Mouse (Mus musculus) heart, embryonic 11.5 days (tissue): ENCODE results near the gene Micu2. TPM values are rescaled to one million over a fixed set of nuclear protein-coding genes. Genes with fewer than 3 reads are reported as not detected.
A peak's percentile ranks its signal among the peaks of the same experiment; 100 is the strongest.

Experiments used
- ATAC-seq: fragments of 200-750 bp; cut with Nextera tagmentation; replicated peaks from 2 replicates; pipeline ENCODE4 v1.8.0; 2017; ENCODE audit warnings: moderate library complexity; ENCODE audit not compliant: insufficient number of reproducible peaks, low FRiP score, low TSS enrichment
- H3K27ac ChIP-seq: fragments of 300-500 bp; sonication (generic); 2 replicates; pipeline ENCODE4 v1.5.1; 2014; ENCODE audit warnings: mild to moderate bottlenecking, low read depth, low read length
- H3K27me3 ChIP-seq: fragments of 300-500 bp; sonication (generic); 2 replicates; pipeline ENCODE4 v1.6.1; 2014; ENCODE audit warnings: mild to moderate bottlenecking, low read length, mixed read lengths; ENCODE audit not compliant: control insufficient read depth, insufficient read depth
- H3K36me3 ChIP-seq: fragments of 300-500 bp; sonication (generic); 2 replicates; pipeline ENCODE4 v1.6.1; 2014; ENCODE audit warnings: mild to moderate bottlenecking, low read length, moderate library complexity, mixed read lengths; ENCODE audit not compliant: control insufficient read depth, insufficient read depth
- H3K4me1 ChIP-seq: fragments of 300-500 bp; sonication (generic); 2 replicates; pipeline ENCODE4 v1.6.1; 2014; ENCODE audit warnings: low read length; ENCODE audit not compliant: control insufficient read depth, insufficient read depth
- H3K4me2 ChIP-seq: fragments of 300-500 bp; sonication (generic); 2 replicates; pipeline ENCODE4 v1.6.1; 2014; ENCODE audit warnings: mild to moderate bottlenecking, moderate library complexity
- H3K4me3 ChIP-seq: fragments of 300-500 bp; sonication (generic); 2 replicates; pipeline ENCODE4 v1.5.1; 2014; ENCODE audit warnings: low read depth, low read length
- H3K9ac ChIP-seq: fragments of 300-500 bp; sonication (generic); 2 replicates; pipeline ENCODE4 v1.6.1; 2014; ENCODE audit warnings: mild to moderate bottlenecking, low read depth, low read length, moderate library complexity
- H3K9me3 ChIP-seq: fragments of 300-500 bp; sonication (generic); replicated peaks from 2 replicates; pipeline ENCODE4 v1.6.1; 2016; ENCODE audit warnings: low read length; ENCODE audit not compliant: control insufficient read depth
- WGBS: fragments of 180-500 bp; shearing (Covaris S2); extraction: QIAGEN DNeasy Blood & Tissue Kit; methylation state at CpG from one replicate; pipeline ENCODE4 v1.1.7; 2014; ENCODE audit not compliant: insufficient replicate concordance; 5-methylcytosine and 5-hydroxymethylcytosine counted together
- polyA plus RNA-seq: library from polyadenylated mRNA; unstranded; fragments of >200 nt; fragmentation: Nextera tagmentation; extraction: Ambion mirVana; gene quantifications from 2 replicates; pipeline ENCODE4 v1.2.1, GENCODE M21; 2014

The Micu2 gene
- polyA plus RNA-seq, 1 experiment from 2014 or later: 55.9 TPM

DNA sequence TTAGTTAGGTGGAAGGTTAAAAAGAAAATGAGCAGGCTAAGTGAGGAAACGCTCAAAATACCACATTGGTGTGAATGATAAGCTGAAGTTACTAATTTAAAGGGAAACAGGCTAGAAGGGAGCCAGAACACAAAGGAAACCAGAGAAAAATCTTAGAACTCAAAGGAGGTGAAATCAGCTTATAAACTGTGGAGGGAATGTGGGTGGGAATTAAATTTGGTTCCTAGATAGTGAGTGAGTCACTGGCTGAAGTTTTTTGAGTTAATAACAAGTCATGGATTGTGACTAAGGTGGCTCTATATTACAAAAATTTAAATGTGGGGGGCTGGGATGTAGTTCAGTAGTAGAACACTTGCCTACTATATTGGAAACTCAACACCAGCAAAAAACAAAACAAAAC is 1.6 kb downstream of the Micu2 start:
- no peaks in the 10 kb centered on the region; the same call in 1 of the 2 replicates for H3K9me3 ChIP-seq
- H3K4me2 ChIP-seq: no peak overlapping the region
- no peak for ATAC-seq
- H3K4me3 ChIP-seq: no peak overlapping the region
- H3K36me3 ChIP-seq: no peaks in the 10 kb centered on the region
- H3K9ac ChIP-seq: no peak overlapping the region
- H3K27ac ChIP-seq: no peak overlapping the region
- no peaks in the 10 kb centered on the region for H3K27me3 ChIP-seq
- WGBS: 53% methylated on average over 1 of the region's 1 CpGs
- peaks cover 7% of the 10 kb centered on the region; the same call in 1 of the 2 replicates for H3K4me1 ChIP-seq

GRCm38 (mm10) chr14:57996210-57996609 is 2.9 kb downstream of the Micu2 start:
- Histone ChIP-seq H3K36me3 (no peaks in the 10 kb centered on the region), H3K27ac (no peak overlapping the region), H3K9ac (no peak overlapping the region), H3K4me2 (no peak overlapping the region), H3K27me3 (no peaks in the 10 kb centered on the region), H3K9me3 (no peaks in the 10 kb centered on the region; the same call in 1 of the 2 replicates), H3K4me1 (0 out of 2 replicates have a peak, but pooled peaks cover 7% of the 10 kb centered on the region), H3K4me3 (no peak overlapping the region)
- 87% methylated on average over 3 of the region's 3 CpGs for WGBS
- no peak for ATAC-seq

GRCm38 (mm10) chr14:57991761-57992160 is 7.3 kb downstream of the Micu2 start:
- no peak overlapping the region for H3K27ac ChIP-seq
- H3K4me2 ChIP-seq: no peak overlapping the region
- 0 out of 2 replicates have a peak, but pooled peaks cover 4% of the 10 kb centered on the region for H3K4me1 ChIP-seq
- ATAC-seq: no peak
- no peak overlapping the region for H3K4me3 ChIP-seq
- no peaks in the 10 kb centered on the region; the same call in none of the 2 replicates for H3K9me3 ChIP-seq
- H3K27me3 ChIP-seq: no peaks in the 10 kb centered on the region
- no peak overlapping the region for H3K9ac ChIP-seq
- peaks cover 4% of the 10 kb centered on the region; the same call in 1 of the 2 replicates for H3K36me3 ChIP-seq

DNA sequence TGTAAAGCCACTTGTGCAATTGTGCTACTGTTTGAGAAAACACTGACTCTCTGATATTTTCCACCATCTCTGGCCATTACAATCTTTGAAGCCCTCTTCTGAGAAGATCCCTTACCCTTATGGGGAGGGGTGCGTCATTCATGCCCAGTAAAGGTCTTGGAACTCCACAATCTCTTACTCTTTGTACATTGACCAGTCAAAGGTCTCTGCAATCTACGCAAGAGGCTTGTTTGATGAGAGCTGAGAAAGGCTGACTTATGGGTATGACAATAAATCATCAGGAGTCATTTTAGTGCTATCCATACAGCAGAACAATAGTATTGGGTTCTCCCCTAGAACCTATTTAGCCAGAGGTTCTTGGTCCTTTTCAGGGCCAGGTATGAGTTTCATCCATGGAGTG is 9.9 kb downstream of the Micu2 start:
- 90% methylated on average over 2 of the region's 2 CpGs for WGBS
- 0 out of 2 replicates have a peak, but pooled peaks cover 4% of the 10 kb centered on the region for H3K4me1 ChIP-seq
- H3K27ac ChIP-seq: no peak overlapping the region
- no peak overlapping the region for H3K4me3 ChIP-seq
- peaks cover 4% of the 10 kb centered on the region; the same call in 1 of the 2 replicates for H3K36me3 ChIP-seq
- no peak for ATAC-seq
- no peaks in the 10 kb centered on the region for H3K27me3 ChIP-seq
- H3K9ac ChIP-seq: no peak overlapping the region
- H3K4me2 ChIP-seq: no peak overlapping the region
- no peaks in the 10 kb centered on the region; the same call in none of the 2 replicates for H3K9me3 ChIP-seq

GRCm38 (mm10) chr14:57985780-57986179 is 13.3 kb downstream of the Micu2 start:
- Histone ChIP-seq H3K36me3 (peaks cover 4% of the 10 kb centered on the region; the same call in 1 of the 2 replicates), H3K9ac (no peak overlapping the region), H3K4me2 (no peak overlapping the region), H3K27ac (no peak overlapping the region), H3K9me3 (no peaks in the 10 kb centered on the region; the same call in 1 of the 2 replicates), H3K4me1 (peaks cover 7% of the 10 kb centered on the region), H3K27me3 (no peaks in the 10 kb centered on the region), H3K4me3 (no peak overlapping the region)
- ATAC-seq: no peak
- 73% methylated on average over 2 of the region's 2 CpGs for WGBS

GRCm38 (mm10) chr14:57982450-57982849 is 16.6 kb downstream of the Micu2 start:
- Histone ChIP-seq H3K4me3 (no peak overlapping the region), H3K36me3 (peaks cover 3% of the 10 kb centered on the region; the same call in 1 of the 2 replicates), H3K9ac (no peak overlapping the region), H3K4me2 (peak overlapping the region; percentile 29; the same call in 1 of the 2 replicates), H3K27me3 (no peaks in the 10 kb centered on the region), H3K4me1 (peaks cover 18% of the 10 kb centered on the region), H3K9me3 (no peaks in the 10 kb centered on the region), H3K27ac (no peak overlapping the region)
- WGBS: 44% methylated on average over 7 of the region's 7 CpGs
- no peak for ATAC-seq

DNA sequence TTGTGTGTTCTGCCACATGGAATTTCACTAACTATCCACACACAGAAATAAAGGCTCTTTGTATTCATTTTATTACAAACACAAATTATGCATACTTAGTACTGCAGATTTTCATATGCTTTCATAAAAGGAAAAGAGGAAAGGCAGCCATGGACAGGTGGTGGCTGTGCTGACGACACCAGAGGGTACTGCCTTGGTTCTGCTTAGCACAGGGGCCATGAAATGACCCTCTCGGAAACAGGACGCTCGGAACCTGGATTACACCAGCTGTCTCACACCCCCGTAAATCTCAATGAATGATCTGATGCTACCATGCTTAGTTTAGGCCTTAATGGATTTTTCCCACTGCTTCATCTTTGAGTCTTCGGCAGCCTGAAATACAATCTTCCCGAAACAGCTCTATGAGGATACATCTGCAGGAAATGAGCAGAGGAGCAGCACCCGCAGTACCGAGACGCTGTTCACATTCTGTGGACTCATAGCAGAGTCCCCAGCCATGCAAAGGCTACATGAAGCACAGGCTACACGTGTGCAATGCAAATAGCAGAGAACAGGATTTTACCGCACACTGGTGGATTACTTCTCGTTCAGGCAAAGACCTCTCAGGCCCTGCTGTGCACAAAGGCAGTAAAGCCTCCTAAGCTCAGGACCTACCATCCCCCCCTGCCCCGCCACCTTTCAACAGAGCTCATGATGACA is 17.2 kb downstream of the Micu2 start:
- no peaks in the 10 kb centered on the region for H3K27me3 ChIP-seq
- no peaks in the 10 kb centered on the region for H3K36me3 ChIP-seq
- ATAC-seq: no peak
- H3K4me2 ChIP-seq: peak overlapping the region; percentile 29; the same call in 1 of the 2 replicates
- peaks cover 18% of the 10 kb centered on the region for H3K4me1 ChIP-seq
- no peak overlapping the region for H3K9ac ChIP-seq
- H3K4me3 ChIP-seq: no peak overlapping the region
- H3K9me3 ChIP-seq: no peaks in the 10 kb centered on the region
- WGBS: 45% methylated on average over 14 of the region's 14 CpGs
- no peak overlapping the region for H3K27ac ChIP-seq

DNA sequence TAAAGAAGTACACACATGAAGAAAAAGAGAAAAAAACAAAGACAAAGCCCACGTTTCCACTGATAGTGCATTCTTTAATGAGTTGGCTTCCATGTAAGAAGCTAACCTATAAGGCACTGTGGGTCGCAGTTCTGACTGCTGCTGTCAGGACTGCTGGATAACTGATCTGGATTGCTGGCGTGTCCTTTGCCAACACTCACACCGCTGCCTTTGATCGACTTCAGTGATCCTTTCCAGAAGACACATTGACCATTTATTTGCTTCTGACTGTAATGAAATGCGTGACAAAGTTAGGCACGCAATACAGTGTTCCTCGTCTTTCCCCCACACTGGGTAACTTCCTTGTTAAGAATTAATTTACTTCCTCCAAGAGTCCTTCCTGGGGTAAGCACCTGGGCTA is 18.3 kb downstream of the Micu2 start:
- no peak for ATAC-seq
- 65% methylated on average over 8 of the region's 8 CpGs for WGBS
- no peaks in the 10 kb centered on the region for H3K36me3 ChIP-seq

DNA sequence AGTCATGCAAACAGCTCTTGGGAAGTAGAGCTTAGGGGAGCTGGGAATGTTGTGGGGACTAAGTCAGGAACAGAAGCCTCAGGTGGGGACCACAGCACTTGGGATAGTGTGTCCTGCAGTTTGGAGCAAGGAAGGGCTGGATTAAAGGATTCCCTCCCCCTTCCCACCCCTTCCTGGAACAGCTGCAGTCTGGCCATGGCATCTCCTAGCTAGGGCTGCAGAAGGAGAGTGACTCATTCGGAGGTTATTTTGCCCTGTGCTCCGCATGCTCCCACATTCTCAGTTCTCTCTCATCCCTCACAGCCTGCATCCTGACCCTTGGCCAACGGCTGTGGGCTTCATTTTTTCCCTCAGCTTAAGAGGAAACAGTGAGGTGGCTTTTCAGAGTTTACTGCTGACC is 18.9 kb downstream of the Micu2 start:
- Histone ChIP-seq H3K27me3 (no peaks in the 10 kb centered on the region), H3K9me3 (no peaks in the 10 kb centered on the region), H3K27ac (no peak overlapping the region), H3K36me3 (no peaks in the 10 kb centered on the region), H3K4me2 (no peak overlapping the region), H3K4me3 (no peak overlapping the region), H3K9ac (no peak overlapping the region), H3K4me1 (peaks cover 23% of the 10 kb centered on the region)
- 23% methylated on average over 3 of the region's 3 CpGs for WGBS
- no peak for ATAC-seq

More for the DNA sequence above, 18.3 kb downstream of the Micu2 start:
- no peak overlapping the region for H3K9ac ChIP-seq
- no peak overlapping the region for H3K4me2 ChIP-seq
- H3K4me1 ChIP-seq: peaks cover 18% of the 10 kb centered on the region
- no peak overlapping the region for H3K4me3 ChIP-seq
- H3K27me3 ChIP-seq: no peaks in the 10 kb centered on the region
- H3K9me3 ChIP-seq: no peaks in the 10 kb centered on the region
- H3K27ac ChIP-seq: peak overlapping the region; percentile 1; the same call in 1 of the 2 replicates
